Mouse (Mus musculus) brain, embryonic 14.5 days (tissue): ENCODE results near the gene Lgi4.

ENCODE experiments used
- CTCF ChIP-seq: fragments of 200-500 bp; IDR thresholded peaks from 2 replicates; pipeline ENCODE4 v1.5.1; 2012; ENCODE audit warnings: inconsistent platforms, mild to moderate bottlenecking, moderate library complexity, borderline replicate concordance; ENCODE audit not compliant: insufficient read depth, insufficient read length; ENCODE audit errors: extremely low read depth
- POLR2A ChIP-seq: fragments of 200-500 bp; IDR thresholded peaks from 2 replicates; pipeline ENCODE4 v1.6.1; 2012; ENCODE audit warnings: mild to moderate bottlenecking, inconsistent platforms, borderline replicate concordance; ENCODE audit not compliant: poor library complexity, insufficient read depth, insufficient read length, severe bottlenecking; ENCODE audit errors: extremely low read depth

GRCm38 (mm10) chr7:31097583-31098248 is 38.6 kb downstream of the Lgi4 start:
- TF ChIP-seq CTCF (peak; percentile 99), POLR2A (no peak)
